Mouse (Mus musculus) adrenal gland, adult 8-10 months (tissue): Measurements from ENCODE around the gene Mgrn1. TPM values are rescaled to one million over a fixed set of nuclear protein-coding genes. Genes with fewer than 3 reads are reported as not detected.
A peak's percentile ranks its signal among the peaks of the same experiment; 100 is the strongest.

Source experiments
- DNase-seq: peaks from one replicate; pipeline ENCODE4 v3.0.0; 2022
- total RNA-seq, 4 experiments: library from RNA; stranded (reverse); gene quantifications; 2 replicates each; pipeline ENCODE4 v1.2.4; 2022

Mgrn1 gene
- total RNA-seq, 4 experiments from 2014 or later: 88.5 to 120 (median 98.0) TPM

GRCm38 (mm10) chr16:4879101-4879707 is 6.8 kb upstream of the Mgrn1 start:
- no peak for DNase-seq

- DNase-seq: peak; percentile 89
Observed at GRCm38 (mm10) chr16:4879708-4880124, 6.3 kb upstream of the Mgrn1 start.

- DNase-seq: peak; percentile 98
Observed at GRCm38 (mm10) chr16:4880136-4880825, 5.8 kb upstream of the Mgrn1 start, which contains the start of gene Ubald1. Ubald1 (minus strand) TSS chr16:4880315.

- DNase-seq: no peak
Observed at GRCm38 (mm10) chr16:4881400-4882351, 4.4 kb upstream of the Mgrn1 start.

GRCm38 (mm10) chr16:4884930-4885329 is 1.1 kb upstream of the Mgrn1 start:
- DNase-seq: no peak

GRCm38 (mm10) chr16:4886690-4887020 is 606 bp downstream of the Mgrn1 start:
- DNase-seq: no peak

GRCm38 (mm10) chr16:4890201-4890709 is 4.2 kb downstream of the Mgrn1 start:
- DNase-seq: no peak

GRCm38 (mm10) chr16:4892171-4892570 is 6.1 kb downstream of the Mgrn1 start:
- DNase-seq: no peak

- DNase-seq: no peak
Observed at GRCm38 (mm10) chr16:4894201-4894908, 8.3 kb downstream of the Mgrn1 start.

GRCm38 (mm10) chr16:4896249-4897027 is 10.4 kb downstream of the Mgrn1 start:
- DNase-seq: no peak

- no peak for DNase-seq
Observed at GRCm38 (mm10) chr16:4897146-4897730, 11.2 kb downstream of the Mgrn1 start.

GRCm38 (mm10) chr16:4898881-4899280 is 12.8 kb downstream of the Mgrn1 start:
- no peak for DNase-seq

- no peak for DNase-seq
Observed at GRCm38 (mm10) chr16:4899711-4900110, 13.7 kb downstream of the Mgrn1 start.

GRCm38 (mm10) chr16:4901167-4901566 is 15.1 kb downstream of the Mgrn1 start:
- no peak for DNase-seq

GRCm38 (mm10) chr16:4902390-4902789 is 16.3 kb downstream of the Mgrn1 start:
- no peak for DNase-seq

- no peak for DNase-seq
Observed at GRCm38 (mm10) chr16:4903491-4904102, 17.5 kb downstream of the Mgrn1 start.

GRCm38 (mm10) chr16:4904878-4905277 is 18.8 kb downstream of the Mgrn1 start:
- DNase-seq: no peak

- no peak for DNase-seq
Observed at GRCm38 (mm10) chr16:4905591-4905990, 19.5 kb downstream of the Mgrn1 start.

GRCm38 (mm10) chr16:4906559-4906958 is 20.5 kb downstream of the Mgrn1 start:
- DNase-seq: no peak

GRCm38 (mm10) chr16:4907386-4907785 is 21.3 kb downstream of the Mgrn1 start:
- no peak for DNase-seq

GRCm38 (mm10) chr16:4907972-4908371 is 21.9 kb downstream of the Mgrn1 start:
- no peak for DNase-seq
